Mouse (Mus musculus) heart, adult 2 months (tissue): ENCODE results near the gene Tmem43.

Source experiments
- CTCF ChIP-seq: fragments of 200-600 bp; IDR thresholded peaks from 2 replicates; pipeline ENCODE4 v1.8.1; 2022; ENCODE audit warnings: antibody characterized with exemption, mild to moderate bottlenecking, moderate library complexity
- EP300 ChIP-seq: fragments of 200-500 bp; IDR thresholded peaks from 2 replicates; pipeline ENCODE4 v1.6.1; 2011; ENCODE audit warnings: low read depth, low read length, control low read depth; ENCODE audit not compliant: insufficient read depth
- POLR2A ChIP-seq: fragments of 200-500 bp; IDR thresholded peaks from 2 replicates; pipeline ENCODE4 v1.6.1; 2011; ENCODE audit warnings: mild to moderate bottlenecking, low read depth, low read length, control low read depth; ENCODE audit not compliant: insufficient read depth

DNA sequence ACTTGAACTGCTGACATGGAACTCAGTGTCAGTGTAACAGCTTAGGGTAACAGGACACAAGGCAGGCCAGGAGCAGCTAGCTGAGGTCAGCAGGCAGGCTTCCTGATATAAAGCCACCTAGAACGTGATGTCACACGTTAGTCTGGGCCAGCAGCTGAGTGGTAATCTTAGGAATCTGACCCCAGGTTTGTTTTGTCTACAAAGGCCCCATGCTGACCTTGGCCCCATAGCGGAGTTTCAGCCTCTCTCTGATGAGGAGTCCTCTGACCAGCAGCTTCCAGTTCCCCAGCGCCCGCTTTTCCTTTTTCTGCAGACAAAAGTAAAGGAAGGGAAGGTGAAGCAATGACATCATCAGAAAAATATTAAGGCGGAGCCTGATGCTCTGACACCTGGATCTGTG lies 17.5 kb downstream of the Tmem43 start:
- TF ChIP-seq POLR2A, result no peak
- no peak for TF ChIP-seq CTCF
- no peak for TF ChIP-seq EP300
